Mouse (Mus musculus) midbrain, embryonic 14.5 days (tissue): ENCODE data around the gene Atp6ap1. TPM values are rescaled to one million over a fixed set of nuclear protein-coding genes. Genes with fewer than 3 reads are reported as not detected.

Experiments used
- ATAC-seq: fragments of 200-750 bp; cut with Nextera tagmentation; 2 replicates; pipeline ENCODE4 v1.8.0; 2017; ENCODE audit warnings: moderate number of reproducible peaks, moderate library complexity; ENCODE audit not compliant: low FRiP score, low TSS enrichment
- DNase-seq: peaks from one replicate; pipeline ENCODE4 v3.0.0-alpha.2; 2015
- H3K27ac ChIP-seq: fragments of 300-500 bp; sonication (generic); replicated peaks from 2 replicates; pipeline ENCODE4 v1.5.1; 2014; ENCODE audit warnings: mild to moderate bottlenecking, low read depth, low read length, moderate library complexity
- H3K27me3 ChIP-seq: fragments of 300-500 bp; sonication (generic); 2 replicates; pipeline ENCODE4 v1.6.1; 2014; ENCODE audit warnings: low read length, control low read depth, mixed read lengths; ENCODE audit not compliant: control insufficient read depth, insufficient read depth
- H3K36me3 ChIP-seq: fragments of 300-500 bp; sonication (generic); 2 replicates; pipeline ENCODE4 v1.6.1; 2014; ENCODE audit warnings: low read length, control low read depth; ENCODE audit not compliant: control insufficient read depth, insufficient read depth
- H3K4me1 ChIP-seq: fragments of 300-500 bp; sonication (generic); 2 replicates; pipeline ENCODE4 v1.6.1; 2014; ENCODE audit warnings: mild to moderate bottlenecking, antibody characterized with exemption, low read length, control low read depth; ENCODE audit not compliant: control insufficient read depth, insufficient read depth
- H3K4me2 ChIP-seq: fragments of 300-500 bp; sonication (generic); 2 replicates; pipeline ENCODE4 v1.6.1; 2014; ENCODE audit warnings: mild to moderate bottlenecking, low read length, moderate library complexity
- H3K4me3 ChIP-seq: fragments of 300-500 bp; sonication (generic); replicated peaks from 2 replicates; pipeline ENCODE4 v1.5.1; 2014; ENCODE audit warnings: low read depth, low read length
- H3K9ac ChIP-seq: fragments of 300-500 bp; sonication (generic); replicated peaks from 2 replicates; pipeline ENCODE4 v1.6.1; 2014; ENCODE audit warnings: mild to moderate bottlenecking, low read length, moderate library complexity
- H3K9me3 ChIP-seq: fragments of 300-500 bp; sonication (generic); 2 replicates; pipeline ENCODE4 v1.6.1; 2016; ENCODE audit warnings: low read length, control low read depth, mixed read lengths; ENCODE audit not compliant: control insufficient read depth
- WGBS: fragments of 180-500 bp; shearing (Covaris S2); extraction: QIAGEN DNeasy Blood & Tissue Kit; methylation state at CpG from one replicate; pipeline ENCODE4 v1.1.7; 2014; 5-methylcytosine and 5-hydroxymethylcytosine counted together
- microRNA-seq: library from miRNA; unstranded; fragments of <30 nt; microRNA quantifications from one replicate; pipeline ENCODE4, GENCODE M21; 2016
- polyA plus RNA-seq: library from polyadenylated mRNA; unstranded; fragments of >200 nt; fragmentation: Nextera tagmentation; extraction: Ambion mirVana; gene quantifications from 2 replicates; pipeline ENCODE4 v1.2.1, GENCODE M21; 2014

The Atp6ap1 gene
- polyA plus RNA-seq, 1 experiment from 2014 or later, result 235 TPM

- Histone ChIP-seq H3K36me3 (peaks cover 32% of the 10 kb centered on the region; the same call in 1 of the 2 replicates), H3K4me3 (peak overlapping the region; percentile 51), H3K4me1 (peaks cover 15% of the 10 kb centered on the region), H3K9ac (peak overlapping the region; percentile 63), H3K27me3 (no peaks in the 10 kb centered on the region), H3K27ac (peak overlapping the region; percentile 86; the same call in 1 of the 2 replicates), H3K9me3 (no peaks in the 10 kb centered on the region), H3K4me2 (peak overlapping the region; percentile 73)
- 18% methylated on average over 2 of the region's 2 CpGs for WGBS
- ATAC-seq (no peak), DNase-seq (peak; percentile 3)
These were observed 33.5 kb downstream of the Atp6ap1 start for GRCm38 (mm10) chrX:74330166-74330930.

GRCm38 (mm10) chrX:74352645-74353466 is 56.0 kb downstream of the Atp6ap1 start:
- Histone ChIP-seq H3K4me1 (no peaks in the 10 kb centered on the region), H3K4me2 (peak overlapping the region; percentile 60), H3K9me3 (no peaks in the 10 kb centered on the region), H3K4me3 (peak overlapping the region; percentile 41), H3K27ac (peak overlapping the region; percentile 64), H3K36me3 (no peaks in the 10 kb centered on the region), H3K9ac (peak overlapping the region; percentile 48), H3K27me3 (no peaks in the 10 kb centered on the region)
- DNase-seq (no peak), ATAC-seq (0 out of 2 replicates have a peak, but pooled peaks have one; percentile 11)
- WGBS, result 29% methylated on average over 13 of the region's 13 CpGs

GRCm38 (mm10) chrX:74353467-74353770 is 56.5 kb downstream of the Atp6ap1 start, which contains the start of gene Lage3:
Lage3 (minus strand) TSS chrX:74353618.
- H3K27me3 ChIP-seq, result no peaks in the 10 kb centered on the region
- peak; percentile 64 for ATAC-seq

More at GRCm38 (mm10) chrX:74353467-74353770, 56.5 kb downstream of the Atp6ap1 start, which contains the start of gene Lage3:
- Histone ChIP-seq H3K9ac (peak within 1 kb of the TSS; percentile 48), H3K9me3 (no peaks in the 10 kb centered on the region), H3K4me3 (peak within 1 kb of the TSS; percentile 41), H3K4me2 (peak within 1 kb of the TSS; percentile 60), H3K4me1 (no peaks in the 10 kb centered on the region), H3K27ac (peak within 1 kb of the TSS; percentile 64), H3K36me3 (no peaks in the 10 kb centered on the region)
- DNase-seq, result peak; percentile 91
- 26% methylated on average over 14 of the region's 22 CpGs for WGBS

Small RNAs within 50 kb of the gene (microRNA-seq; reads per million reads assigned to microRNA genes)
- not detected for gene Mir7091
- 1.6 reads per million, percentile 6 among the genes with 10 or more reads in this experiment for gene Mir7092

Other genes with a start within 250 kb of the Atp6ap1 start
- not detected in 2 replicates for gene Opn1mw, start 169.6 kb upstream of the Atp6ap1 start, polyA plus RNA-seq
- 17.8 and 19.4 TPM in 2 replicates for gene Mecp2, start 161.7 kb upstream of the Atp6ap1 start, polyA plus RNA-seq
- not detected in 2 replicates for gene Tex28, start 129.3 kb upstream of the Atp6ap1 start, polyA plus RNA-seq
- gene Tktl1, start 119.8 kb upstream of the Atp6ap1 start, polyA plus RNA-seq, result 0.08 and 0.20 TPM in 2 replicates
- 72.5 and 102 TPM in 2 replicates for gene Flna, start 47.3 kb upstream of the Atp6ap1 start, polyA plus RNA-seq
- 19.5 and 49.3 TPM in 2 replicates for gene Emd, start 42.4 kb upstream of the Atp6ap1 start, polyA plus RNA-seq
- 527 and 538 TPM in 2 replicates for gene Rpl10, start 26.3 kb upstream of the Atp6ap1 start, polyA plus RNA-seq
- 64.9 and 76.8 TPM in 2 replicates for gene Taz, start 15.2 kb upstream of the Atp6ap1 start, polyA plus RNA-seq
- 1.8 and 3.8 TPM in 2 replicates for gene Dnase1l1, start 14.8 kb upstream of the Atp6ap1 start, polyA plus RNA-seq
- 615 and 857 TPM in 2 replicates for gene Gdi1, start 7.9 kb downstream of the Atp6ap1 start, polyA plus RNA-seq
- 43.2 and 44.1 TPM in 2 replicates for gene Fam50a, start 15.9 kb downstream of the Atp6ap1 start, polyA plus RNA-seq
- 56.6 and 57.8 TPM in 2 replicates for gene Plxna3, start 32.0 kb downstream of the Atp6ap1 start, polyA plus RNA-seq
- gene Lage3, start 56.5 kb downstream of the Atp6ap1 start, polyA plus RNA-seq, result 74.1 and 76.0 TPM in 2 replicates
- gene Ubl4a, start 76.1 kb downstream of the Atp6ap1 start, polyA plus RNA-seq, result 66.8 and 76.0 TPM in 2 replicates
- gene Slc10a3, start 76.3 kb downstream of the Atp6ap1 start, polyA plus RNA-seq, result 6.4 and 9.4 TPM in 2 replicates
- gene Fam3a, start 96.2 kb downstream of the Atp6ap1 start, polyA plus RNA-seq, result 31.0 and 33.0 TPM in 2 replicates
- 17.8 and 23.9 TPM in 2 replicates for gene Ikbkg, start 96.2 kb downstream of the Atp6ap1 start, polyA plus RNA-seq
- gene G6pdx, start 132.1 kb downstream of the Atp6ap1 start, polyA plus RNA-seq, result 55.6 and 59.5 TPM in 2 replicates
- gene Gm6880, start 184.3 kb downstream of the Atp6ap1 start, polyA plus RNA-seq, result 0.37 TPM in 1 of 2 replicates, not detected in the other